Mouse (Mus musculus) kidney, adult 2 months (tissue): ENCODE measurements at regions not wholly inside any gene's neighbourhood (a gene's known extent, or its start where the extent isn't known, plus 50 kb on each side); places are given as distances from the start of the nearest gene placed in this dataset.

ENCODE experiments used
- CTCF ChIP-seq: fragments of 200-500 bp; conservative IDR thresholded peaks from 2 replicates; pipeline ENCODE4 v1.5.1; 2011; ENCODE audit warnings: low read depth, mild to moderate bottlenecking, control low read depth, low read length, moderate library complexity, mixed read lengths; ENCODE audit not compliant: insufficient read depth, insufficient read length
- POLR2A ChIP-seq: fragments of 200-500 bp; IDR thresholded peaks from one replicate; pipeline ENCODE4 v1.6.1; 2011; ENCODE audit warnings: low read depth, low read length, control low read depth

DNA sequence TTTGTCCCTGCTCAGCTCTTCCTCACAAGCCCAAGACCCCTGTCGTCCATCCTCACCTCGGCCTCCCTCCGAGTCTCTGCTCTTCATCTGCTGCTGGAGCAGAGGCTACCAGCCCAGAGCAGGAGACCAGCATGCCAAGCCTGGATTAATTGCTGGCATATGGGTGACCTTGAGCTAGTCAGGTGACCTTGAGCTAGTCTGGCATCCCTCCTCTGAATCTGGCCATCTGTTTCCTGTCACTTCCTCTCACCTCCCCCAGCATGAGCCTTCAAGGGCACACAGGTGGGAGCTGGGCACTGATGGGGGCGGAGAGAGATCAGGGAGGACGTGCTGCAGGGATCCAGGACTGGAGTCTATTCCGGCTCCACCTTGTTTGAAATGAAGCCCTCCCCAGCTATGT is 135.7 kb downstream of the Hmg20a start:
- TF ChIP-seq POLR2A = no peak
- no peak for TF ChIP-seq CTCF
